Mouse (Mus musculus): ENCODE results near the gene Evc2. TPM values are rescaled to one million over a fixed set of nuclear protein-coding genes. Genes with fewer than 3 reads are reported as not detected.
A peak's percentile ranks its signal among the peaks of the same experiment; 100 is the strongest.

Gene Evc2
- polyA plus RNA-seq, 1 experiment from 2014 or later = 21.6 TPM

GRCm38 (mm10) chr5:37320761-37321160 is 17.5 kb upstream of the Evc2 start:
- H3K4me3 ChIP-seq (ENCODE audit: low read length) = no peak overlapping the region
- no peak for ATAC-seq (ENCODE audit: low FRiP score, low TSS enrichment)
- WGBS = 95% methylated on average over 4 of the region's 4 CpGs
- no peaks in the 10 kb centered on the region for H3K4me1 ChIP-seq (ENCODE audit: control insufficient read depth, insufficient read depth, low read length)
- H3K4me2 ChIP-seq (replicated peaks; ENCODE audit: low read depth, low read length) = no peak overlapping the region
- no peak overlapping the region for H3K9ac ChIP-seq (ENCODE audit: low read depth, low read length)
- H3K36me3 ChIP-seq (ENCODE audit: control insufficient read depth, insufficient read depth, low read length) = peaks cover 46% of the 10 kb centered on the region
- H3K27me3 ChIP-seq (ENCODE audit: control insufficient read depth, insufficient read depth, low read length) = no peaks in the 10 kb centered on the region
- 0 out of 2 replicates have a peak, but pooled peaks cover 3% of the 10 kb centered on the region for H3K9me3 ChIP-seq (ENCODE audit: control insufficient read depth, low read length)
- no peak overlapping the region for H3K27ac ChIP-seq (ENCODE audit: low read depth, low read length)

- Histone ChIP-seq H3K9ac (ENCODE audit: low read depth, low read length) (no peak overlapping the region), H3K4me1 (ENCODE audit: control insufficient read depth, insufficient read depth, low read length) (no peaks in the 10 kb centered on the region), H3K4me2 (replicated peaks; ENCODE audit: low read depth, low read length) (no peak overlapping the region), H3K27me3 (ENCODE audit: control insufficient read depth, insufficient read depth, low read length) (no peaks in the 10 kb centered on the region), H3K36me3 (ENCODE audit: control insufficient read depth, insufficient read depth, low read length) (peaks cover 53% of the 10 kb centered on the region), H3K4me3 (ENCODE audit: low read length) (no peak overlapping the region), H3K27ac (ENCODE audit: low read depth, low read length) (no peak overlapping the region), H3K9me3 (ENCODE audit: control insufficient read depth, low read length) (no peaks in the 10 kb centered on the region)
- WGBS = 89% methylated on average over 6 of the region's 6 CpGs
- no peak for ATAC-seq (ENCODE audit: low FRiP score, low TSS enrichment)
These were observed 11.6 kb upstream of the Evc2 start for GRCm38 (mm10) chr5:37326675-37327074.

GRCm38 (mm10) chr5:37330449-37331132 is 7.7 kb upstream of the Evc2 start:
- WGBS = 86% methylated on average over 8 of the region's 8 CpGs
- no peak overlapping the region for H3K4me3 ChIP-seq (ENCODE audit: low read length)
- H3K27ac ChIP-seq (ENCODE audit: low read depth, low read length) = 0 out of 2 replicates have a peak overlapping the region, but pooled peaks have one; percentile 42
- no peaks in the 10 kb centered on the region for H3K9me3 ChIP-seq (ENCODE audit: control insufficient read depth, low read length)
- peaks cover 29% of the 10 kb centered on the region for H3K36me3 ChIP-seq (ENCODE audit: control insufficient read depth, insufficient read depth, low read length)
- no peaks in the 10 kb centered on the region for H3K4me1 ChIP-seq (ENCODE audit: control insufficient read depth, insufficient read depth, low read length)
- no peak overlapping the region for H3K9ac ChIP-seq (ENCODE audit: low read depth, low read length)
- no peak for ATAC-seq (ENCODE audit: low FRiP score, low TSS enrichment)
- H3K27me3 ChIP-seq (ENCODE audit: control insufficient read depth, insufficient read depth, low read length) = no peaks in the 10 kb centered on the region
- H3K4me2 ChIP-seq (replicated peaks; ENCODE audit: low read depth, low read length) = no peak overlapping the region

- Histone ChIP-seq H3K9ac (ENCODE audit: low read depth, low read length) (no peak overlapping the region), H3K27ac (ENCODE audit: low read depth, low read length) (peak overlapping the region; percentile 60; the same call in 1 of the 2 replicates), H3K27me3 (ENCODE audit: control insufficient read depth, insufficient read depth, low read length) (no peaks in the 10 kb centered on the region), H3K36me3 (ENCODE audit: control insufficient read depth, insufficient read depth, low read length) (peaks cover 24% of the 10 kb centered on the region), H3K9me3 (ENCODE audit: control insufficient read depth, low read length) (no peaks in the 10 kb centered on the region), H3K4me2 (replicated peaks; ENCODE audit: low read depth, low read length) (no peak overlapping the region), H3K4me1 (ENCODE audit: control insufficient read depth, insufficient read depth, low read length) (peaks cover 5% of the 10 kb centered on the region), H3K4me3 (ENCODE audit: low read length) (no peak overlapping the region)
- ATAC-seq (ENCODE audit: low FRiP score, low TSS enrichment) = peak; percentile 71; the same call in 1 of the 2 replicates
- WGBS = 74% methylated on average over 2 of the region's 2 CpGs
These were observed 7.2 kb upstream of the Evc2 start for GRCm38 (mm10) chr5:37331133-37331505.

- H3K27ac ChIP-seq (ENCODE audit: low read depth, low read length) = peak overlapping the region; percentile 60; the same call in 1 of the 2 replicates
- H3K4me1 ChIP-seq (ENCODE audit: control insufficient read depth, insufficient read depth, low read length) = peaks cover 8% of the 10 kb centered on the region
- no peak overlapping the region for H3K4me2 ChIP-seq (replicated peaks; ENCODE audit: low read depth, low read length)
- 83% methylated on average over 4 of the region's 4 CpGs for WGBS
- no peaks in the 10 kb centered on the region for H3K9me3 ChIP-seq (ENCODE audit: control insufficient read depth, low read length)
- H3K9ac ChIP-seq (ENCODE audit: low read depth, low read length) = no peak overlapping the region
- no peaks in the 10 kb centered on the region for H3K27me3 ChIP-seq (ENCODE audit: control insufficient read depth, insufficient read depth, low read length)
- ATAC-seq (ENCODE audit: low FRiP score, low TSS enrichment) = no peak
- peaks cover 15% of the 10 kb centered on the region for H3K36me3 ChIP-seq (ENCODE audit: control insufficient read depth, insufficient read depth, low read length)
- H3K4me3 ChIP-seq (ENCODE audit: low read length) = no peak overlapping the region
These were observed 6.2 kb upstream of the Evc2 start for GRCm38 (mm10) chr5:37332066-37332465.

- Histone ChIP-seq H3K9me3 (ENCODE audit: control insufficient read depth, low read length) (no peaks in the 10 kb centered on the region), H3K4me3 (ENCODE audit: low read length) (no peak overlapping the region), H3K27ac (ENCODE audit: low read depth, low read length) (no peak overlapping the region), H3K27me3 (ENCODE audit: control insufficient read depth, insufficient read depth, low read length) (no peaks in the 10 kb centered on the region), H3K4me1 (ENCODE audit: control insufficient read depth, insufficient read depth, low read length) (peaks cover 26% of the 10 kb centered on the region), H3K36me3 (ENCODE audit: control insufficient read depth, insufficient read depth, low read length) (peaks cover 2% of the 10 kb centered on the region; the same call in 1 of the 2 replicates), H3K9ac (ENCODE audit: low read depth, low read length) (no peak overlapping the region), H3K4me2 (replicated peaks; ENCODE audit: low read depth, low read length) (no peak overlapping the region)
- 49% methylated on average over 3 of the region's 3 CpGs for WGBS
- ATAC-seq (ENCODE audit: low FRiP score, low TSS enrichment) = no peak
These were observed 3.2 kb upstream of the Evc2 start for GRCm38 (mm10) chr5:37335061-37335460.

GRCm38 (mm10) chr5:37336485-37337105 is 1.7 kb upstream of the Evc2 start, which contains the start of gene Evc:
Gene Evc, minus strand, starts transcription at chr5:37336894.
- Histone ChIP-seq H3K4me3 (ENCODE audit: low read length) (peak within 1 kb of the TSS; percentile 70), H3K9ac (ENCODE audit: low read depth, low read length) (peak within 1 kb of the TSS; percentile 80), H3K36me3 (ENCODE audit: control insufficient read depth, insufficient read depth, low read length) (no peaks in the 10 kb centered on the region), H3K4me1 (ENCODE audit: control insufficient read depth, insufficient read depth, low read length) (peaks cover 26% of the 10 kb centered on the region), H3K9me3 (ENCODE audit: control insufficient read depth, low read length) (no peaks in the 10 kb centered on the region), H3K27me3 (ENCODE audit: control insufficient read depth, insufficient read depth, low read length) (no peaks in the 10 kb centered on the region), H3K4me2 (replicated peaks; ENCODE audit: low read depth, low read length) (peak within 1 kb of the TSS; percentile 94), H3K27ac (ENCODE audit: low read depth, low read length) (peak within 1 kb of the TSS; percentile 76; the same call in 1 of the 2 replicates)
- peak; percentile 71 for ATAC-seq (ENCODE audit: low FRiP score, low TSS enrichment)
- WGBS = under 1% methylated on average over 47 of the region's 48 CpGs

- peak overlapping the region; percentile 76; the same call in 1 of the 2 replicates for H3K27ac ChIP-seq (ENCODE audit: low read depth, low read length)
- peak overlapping the region; percentile 68; the same call in 1 of the 2 replicates for H3K4me3 ChIP-seq (ENCODE audit: low read length)
These were observed 603 bp upstream of the Evc2 start for GRCm38 (mm10) chr5:37337696-37338095.

GRCm38 (mm10) chr5:37343962-37344361 is 5.7 kb downstream of the Evc2 start:
- Histone ChIP-seq H3K9me3 (ENCODE audit: control insufficient read depth, low read length) (no peaks in the 10 kb centered on the region), H3K36me3 (ENCODE audit: control insufficient read depth, insufficient read depth, low read length) (peaks cover 11% of the 10 kb centered on the region), H3K4me1 (ENCODE audit: control insufficient read depth, insufficient read depth, low read length) (peaks cover 6% of the 10 kb centered on the region), H3K27ac (ENCODE audit: low read depth, low read length) (no peak overlapping the region), H3K27me3 (ENCODE audit: control insufficient read depth, insufficient read depth, low read length) (no peaks in the 10 kb centered on the region), H3K4me2 (replicated peaks; ENCODE audit: low read depth, low read length) (no peak overlapping the region), H3K9ac (ENCODE audit: low read depth, low read length) (no peak overlapping the region), H3K4me3 (ENCODE audit: low read length) (no peak overlapping the region)
- ATAC-seq (ENCODE audit: low FRiP score, low TSS enrichment) = no peak
- 92% methylated on average over 2 of the region's 2 CpGs for WGBS

More at GRCm38 (mm10) chr5:37337696-37338095, 603 bp upstream of the Evc2 start:
- Histone ChIP-seq H3K27me3 (ENCODE audit: control insufficient read depth, insufficient read depth, low read length) (no peaks in the 10 kb centered on the region), H3K4me1 (ENCODE audit: control insufficient read depth, insufficient read depth, low read length) (peaks cover 26% of the 10 kb centered on the region), H3K9ac (ENCODE audit: low read depth, low read length) (peak overlapping the region; percentile 76; the same call in 1 of the 2 replicates), H3K36me3 (ENCODE audit: control insufficient read depth, insufficient read depth, low read length) (no peaks in the 10 kb centered on the region), H3K4me2 (replicated peaks; ENCODE audit: low read depth, low read length) (peak overlapping the region; percentile 87), H3K9me3 (ENCODE audit: control insufficient read depth, low read length) (no peaks in the 10 kb centered on the region)
- 64% methylated on average over 3 of the region's 3 CpGs for WGBS
- no peak for ATAC-seq (ENCODE audit: low FRiP score, low TSS enrichment)

All from kidney, embryonic 14.5 days (tissue).